Mouse (Mus musculus) MEL (cell line): ENCODE measurements at regions not wholly inside any gene's neighbourhood (a gene's known extent, or its start where the extent isn't known, plus 50 kb on each side); places are given as distances from the start of the nearest gene placed in this dataset.

Source experiments
- CTCF ChIP-seq, 3 experiments: IDR thresholded peaks in 2 of 3; conservative IDR thresholded peaks in 1 of 3; 2 replicates each; pipeline ENCODE4 v1.5.1; 2011 to 2012; ENCODE audit warnings: low read length in 3 of 3, low read depth in 2 of 3, mild to moderate bottlenecking in 2 of 3, improper control_type of control experiment in 1 of 3, inconsistent platforms in 1 of 3, mixed read lengths in 1 of 3, moderate library complexity in 1 of 3; ENCODE audit not compliant: control insufficient read depth in 1 of 3, insufficient read depth in 1 of 3, poor library complexity in 1 of 3, severe bottlenecking in 1 of 3
- NELFE ChIP-seq: IDR thresholded peaks from 2 replicates; pipeline ENCODE4 v1.6.1; 2011; ENCODE audit warnings: low read depth, low read length, improper control_type of control experiment
- POLR2A ChIP-seq, 2 experiments: IDR thresholded peaks; 2 replicates each; pipeline ENCODE4 v1.6.1; 2011 to 2012; ENCODE audit warnings: low read length in 2 of 2, mild to moderate bottlenecking in 2 of 2, control low read depth in 1 of 2, improper control_type of control experiment in 1 of 2, low read depth in 1 of 2, moderate library complexity in 1 of 2; ENCODE audit not compliant: control insufficient read depth in 1 of 2, insufficient read depth in 1 of 2, poor library complexity in 1 of 2
- POLR2AphosphoS2 ChIP-seq: IDR thresholded peaks from 2 replicates; pipeline ENCODE4 v1.6.1; 2011; ENCODE audit warnings: low read length, improper control_type of control experiment
- RCOR1 ChIP-seq: IDR thresholded peaks from 2 replicates; pipeline ENCODE4 v1.6.1; 2012; ENCODE audit warnings: low read depth, mild to moderate bottlenecking, inconsistent platforms, low read length, improper control_type of control experiment

DNA sequence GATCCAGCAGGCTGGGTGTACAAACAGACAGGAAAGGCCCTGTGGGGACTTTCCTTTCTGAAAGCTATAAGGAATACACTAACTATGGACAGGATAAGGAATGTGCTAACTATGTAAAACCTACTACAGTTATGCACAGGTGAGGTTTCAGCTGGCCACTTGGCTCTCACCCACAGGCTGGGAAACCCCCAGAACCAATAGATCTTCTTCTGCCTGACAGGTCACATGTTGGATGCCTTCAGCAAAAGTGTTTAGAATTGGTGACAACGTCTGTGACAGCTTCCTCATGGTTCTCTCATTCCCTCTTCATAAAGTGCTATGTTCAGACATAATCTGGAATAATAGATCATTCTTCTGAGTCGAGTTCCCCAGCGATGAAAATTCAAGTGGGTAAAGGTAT lies 356.0 kb downstream of the Adgrl2 start:
- no peak for TF ChIP-seq CTCF (IDR thresholded peaks at IDR 0.05 in 2 of 3, conservative IDR thresholded peaks at IDR 0.05 in 1 of 3; ENCODE audit: control insufficient read depth in 1 of 3, insufficient read depth in 1 of 3, low read depth in 2 of 3, low read length in 3 of 3, poor library complexity in 1 of 3, severe bottlenecking in 1 of 3)
- TF ChIP-seq POLR2A (IDR thresholded peaks at IDR 0.05; ENCODE audit: control insufficient read depth in 1 of 2, insufficient read depth in 1 of 2, low read depth in 1 of 2, low read length in 2 of 2, poor library complexity in 1 of 2) = no peak
- no peak for TF ChIP-seq RCOR1
- TF ChIP-seq POLR2AphosphoS2 = no peak
- no peak for TF ChIP-seq NELFE
